Mouse (Mus musculus): Measurements from ENCODE around the gene Gm14214. TPM values are rescaled to one million over a fixed set of nuclear protein-coding genes. Genes with fewer than 3 reads are reported as not detected.

The Gm14214 gene
- total and polyA plus RNA-seq, 3 experiments = not detected

DNA sequence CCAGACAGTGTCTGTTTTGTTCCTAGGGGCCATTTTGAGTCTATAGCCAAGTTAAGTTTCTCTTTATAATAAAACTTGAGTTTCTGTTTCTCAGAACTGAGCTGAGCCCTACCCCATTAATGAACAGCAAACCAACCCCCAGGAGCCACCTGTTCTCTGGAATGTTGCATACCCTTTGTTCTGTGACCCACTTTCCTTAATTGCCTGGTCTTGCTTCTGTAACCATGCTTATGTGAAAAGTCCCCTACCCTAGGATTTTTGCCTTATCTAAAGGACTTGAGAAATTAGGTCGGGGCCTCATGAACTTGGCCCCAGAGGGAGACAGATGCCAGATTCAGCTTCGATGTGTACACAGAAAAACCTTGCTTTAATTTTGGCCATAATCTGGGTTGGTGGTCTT, 37.9 kb downstream of the Gm14214 start:
- Histone ChIP-seq H3K4me3 (ENCODE audit: low read depth, low read length) (no peak overlapping the region), H3K27me3 (ENCODE audit: insufficient read depth, low read length) (peaks cover 35% of the 10 kb centered on the region), H3K36me3 (replicated peaks) (no peaks in the 10 kb centered on the region), H3K9me3 (replicated peaks) (no peaks in the 10 kb centered on the region), H3K4me1 (ENCODE audit: insufficient read depth, low read depth, low read length) (peaks cover 3% of the 10 kb centered on the region; the same call in 1 of the 2 replicates)
- TF ChIP-seq GATA1 (IDR thresholded peaks at IDR 0.05; ENCODE audit: borderline replicate concordance, low read length) = no peak
- no peak for TF ChIP-seq CTCF (IDR thresholded peaks at IDR 0.05; ENCODE audit: low read depth, low read length)
- no peak for TF ChIP-seq POLR2AphosphoS5 (IDR thresholded peaks at IDR 0.05; ENCODE audit: insufficient replicate concordance, low read depth, low read length)
- no peak for TF ChIP-seq TAL1 (conservative IDR thresholded peaks at IDR 0.05; ENCODE audit: low read depth, low read length)
- TF ChIP-seq GATA2 (IDR thresholded peaks at IDR 0.05; ENCODE audit: borderline replicate concordance, low read depth, low read length) = no peak
- ATAC-seq (ENCODE audit: extremely low read depth, insufficient number of reproducible peaks, low FRiP score, poor library complexity, severe bottlenecking) = no peak
- no peak for DNase-seq (ENCODE audit: low spot score)

DNA sequence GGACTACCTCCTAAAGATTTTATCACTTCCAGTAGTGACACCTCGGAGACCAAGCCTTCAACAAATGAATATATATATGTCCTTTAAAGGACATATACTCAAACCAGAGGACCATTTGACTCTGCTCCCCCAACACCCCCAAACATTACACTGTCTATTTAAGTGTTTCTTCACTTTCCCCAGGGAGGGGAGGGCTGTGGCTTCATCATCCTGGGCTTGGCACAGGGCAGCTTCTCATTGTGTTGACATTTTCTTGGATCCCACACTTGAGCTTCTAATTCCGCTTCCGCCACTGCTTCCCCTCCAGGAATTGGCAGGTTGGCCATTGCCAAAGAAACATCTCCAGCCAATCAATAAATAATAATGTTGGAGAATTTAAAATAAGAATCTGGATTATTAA, 39.0 kb downstream of the Gm14214 start:
- no peak for TF ChIP-seq CTCF (IDR thresholded peaks at IDR 0.05; ENCODE audit: low read depth, low read length)
- no peak for TF ChIP-seq GATA1 (IDR thresholded peaks at IDR 0.05; ENCODE audit: borderline replicate concordance, low read length)
- TF ChIP-seq GATA2 (IDR thresholded peaks at IDR 0.05; ENCODE audit: borderline replicate concordance, low read depth, low read length) = no peak
- TF ChIP-seq POLR2AphosphoS5 (IDR thresholded peaks at IDR 0.05; ENCODE audit: insufficient replicate concordance, low read depth, low read length) = no peak
- TF ChIP-seq TAL1 (conservative IDR thresholded peaks at IDR 0.05; ENCODE audit: low read depth, low read length) = no peak
- DNase-seq (ENCODE audit: low spot score) (no peak), ATAC-seq (ENCODE audit: extremely low read depth, insufficient number of reproducible peaks, low FRiP score, poor library complexity, severe bottlenecking) (no peak)
- Histone ChIP-seq H3K4me3 (ENCODE audit: low read depth, low read length) (no peak overlapping the region), H3K27me3 (ENCODE audit: insufficient read depth, low read length) (peaks cover 32% of the 10 kb centered on the region), H3K4me1 (ENCODE audit: insufficient read depth, low read depth, low read length) (peaks cover 3% of the 10 kb centered on the region; the same call in 1 of the 2 replicates), H3K36me3 (replicated peaks) (no peaks in the 10 kb centered on the region), H3K9me3 (replicated peaks) (no peaks in the 10 kb centered on the region)

DNA sequence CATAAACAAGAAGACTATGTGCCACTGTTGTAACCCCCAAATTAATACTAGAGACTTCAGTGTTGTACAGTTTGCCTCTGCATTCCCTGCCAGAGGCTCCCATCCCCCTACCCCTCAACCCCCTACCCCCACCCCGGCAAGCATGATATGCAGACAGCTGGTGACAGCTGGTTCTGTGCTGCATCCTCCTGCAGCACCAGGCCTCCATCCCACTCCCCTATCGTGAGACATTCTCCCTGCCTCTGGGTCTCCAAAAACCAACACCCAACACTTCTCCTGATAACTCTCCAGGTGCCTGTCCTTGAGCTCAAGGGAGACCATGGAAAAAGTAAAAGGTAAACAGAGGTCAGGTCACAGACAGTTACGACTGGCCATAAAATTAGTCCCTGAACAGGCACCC, 40.1 kb downstream of the Gm14214 start:
- no peaks in the 10 kb centered on the region for H3K36me3 ChIP-seq (replicated peaks)
- DNase-seq (ENCODE audit: low spot score) = no peak
- ATAC-seq (ENCODE audit: extremely low read depth, insufficient number of reproducible peaks, low FRiP score, poor library complexity, severe bottlenecking) = no peak
- H3K4me1 ChIP-seq (ENCODE audit: insufficient read depth, low read depth, low read length) = peaks cover 3% of the 10 kb centered on the region; the same call in 1 of the 2 replicates
- peaks cover 28% of the 10 kb centered on the region for H3K27me3 ChIP-seq (ENCODE audit: insufficient read depth, low read length)
- H3K4me3 ChIP-seq (ENCODE audit: low read depth, low read length) = no peak overlapping the region
- H3K9me3 ChIP-seq (replicated peaks) = no peaks in the 10 kb centered on the region
- TF ChIP-seq POLR2AphosphoS5 (IDR thresholded peaks at IDR 0.05; ENCODE audit: insufficient replicate concordance, low read depth, low read length) = no peak

DNA sequence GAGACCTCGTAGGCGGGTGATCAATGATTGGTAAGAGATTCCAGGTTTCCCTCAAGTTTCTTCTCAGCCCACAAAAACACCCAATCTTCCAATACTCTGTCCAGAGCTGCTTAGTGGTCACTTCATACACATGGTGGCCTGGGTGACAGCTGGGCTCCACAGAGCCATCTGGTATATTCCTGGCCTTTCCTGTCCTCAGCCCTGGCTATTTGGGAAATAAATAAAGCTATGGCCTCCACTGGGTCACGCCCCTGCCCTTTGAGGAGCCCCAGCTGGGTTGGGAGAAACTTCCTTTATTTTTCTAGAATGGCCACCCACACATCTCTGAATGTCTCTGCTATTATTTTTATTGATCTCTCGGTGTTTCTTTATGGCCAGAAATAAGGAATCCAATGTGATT, 46.4 kb downstream of the Gm14214 start:
- no peaks in the 10 kb centered on the region for H3K36me3 ChIP-seq (replicated peaks)
- no peak for ATAC-seq (ENCODE audit: extremely low read depth, insufficient number of reproducible peaks, low FRiP score, poor library complexity, severe bottlenecking)
- no peaks in the 10 kb centered on the region for H3K9me3 ChIP-seq (replicated peaks)
- H3K27me3 ChIP-seq (ENCODE audit: insufficient read depth, low read length) = peaks cover 33% of the 10 kb centered on the region
- TF ChIP-seq GATA1 (IDR thresholded peaks at IDR 0.05; ENCODE audit: borderline replicate concordance, low read length) (no peak), POLR2AphosphoS5 (IDR thresholded peaks at IDR 0.05; ENCODE audit: insufficient replicate concordance, low read depth, low read length) (no peak), CTCF (IDR thresholded peaks at IDR 0.05; ENCODE audit: low read depth, low read length) (no peak), GATA2 (IDR thresholded peaks at IDR 0.05; ENCODE audit: borderline replicate concordance, low read depth, low read length) (no peak), TAL1 (conservative IDR thresholded peaks at IDR 0.05; ENCODE audit: low read depth, low read length) (no peak)
- no peak overlapping the region for H3K4me3 ChIP-seq (ENCODE audit: low read depth, low read length)
- DNase-seq (ENCODE audit: low spot score) = no peak
- peaks cover 4% of the 10 kb centered on the region for H3K4me1 ChIP-seq (ENCODE audit: insufficient read depth, low read depth, low read length)

DNA sequence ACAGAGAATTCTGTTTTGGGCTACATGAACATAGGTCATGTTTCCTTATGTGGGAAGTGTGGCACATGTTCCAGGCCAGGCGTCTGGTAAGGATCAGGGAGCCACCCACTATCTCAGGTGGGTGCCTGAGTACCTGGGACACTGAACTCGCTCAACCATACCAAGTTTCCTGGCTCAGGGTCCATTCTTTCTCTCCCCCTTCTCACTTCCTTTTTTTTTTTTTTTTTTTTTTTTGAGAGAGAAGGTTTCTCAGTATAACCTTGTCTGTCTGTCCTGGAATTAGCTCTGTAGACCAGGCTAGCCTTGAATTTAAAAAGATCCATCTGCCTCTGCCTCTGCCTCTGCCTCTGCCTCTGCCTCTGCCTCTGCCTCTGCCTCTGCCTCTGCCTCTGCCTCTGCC, 49.5 kb downstream of the Gm14214 start:
- TF ChIP-seq CTCF (IDR thresholded peaks at IDR 0.05; ENCODE audit: low read depth, low read length) (no peak), POLR2AphosphoS5 (IDR thresholded peaks at IDR 0.05; ENCODE audit: insufficient replicate concordance, low read depth, low read length) (no peak), GATA2 (IDR thresholded peaks at IDR 0.05; ENCODE audit: borderline replicate concordance, low read depth, low read length) (no peak), TAL1 (conservative IDR thresholded peaks at IDR 0.05; ENCODE audit: low read depth, low read length) (no peak), GATA1 (IDR thresholded peaks at IDR 0.05; ENCODE audit: borderline replicate concordance, low read length) (no peak)
- Histone ChIP-seq H3K27me3 (ENCODE audit: insufficient read depth, low read length) (peaks cover 44% of the 10 kb centered on the region), H3K36me3 (replicated peaks) (no peaks in the 10 kb centered on the region), H3K9me3 (replicated peaks) (no peaks in the 10 kb centered on the region), H3K4me3 (ENCODE audit: low read depth, low read length) (no peak overlapping the region), H3K4me1 (ENCODE audit: insufficient read depth, low read depth, low read length) (peaks cover 4% of the 10 kb centered on the region)
- DNase-seq (ENCODE audit: low spot score) (no peak), ATAC-seq (ENCODE audit: extremely low read depth, insufficient number of reproducible peaks, low FRiP score, poor library complexity, severe bottlenecking) (no peak)

Other genes with a start within 250 kb of the Gm14214 start
- gene 1700003F12Rik, start 222.9 kb downstream of the Gm14214 start, total RNA-seq (2014; fragmentation: Nextera tagmentation) = not detected in 2 replicates
- gene 1700003F12Rik, start 222.9 kb downstream of the Gm14214 start, total RNA-seq (2017) = not detected in 2 replicates
- gene 1700003F12Rik, start 222.9 kb downstream of the Gm14214 start, polyA plus RNA-seq (2012) = 0.13 TPM in 1 of 2 replicates, not detected in the other
- gene Actl10, start 218.3 kb downstream of the Gm14214 start, total RNA-seq (2014; fragmentation: Nextera tagmentation) = 0.53 TPM in 1 of 2 replicates, not detected in the other
- gene Actl10, start 218.3 kb downstream of the Gm14214 start, total RNA-seq (2017) = 0.22 and 0.41 TPM in 2 replicates
- not detected in 2 replicates for gene Actl10, start 218.3 kb downstream of the Gm14214 start, polyA plus RNA-seq (2012)
- gene Necab3, start 211.1 kb downstream of the Gm14214 start, total RNA-seq (2014; fragmentation: Nextera tagmentation) = 13.0 and 13.2 TPM in 2 replicates
- 6.8 and 7.6 TPM in 2 replicates for gene Necab3, start 211.1 kb downstream of the Gm14214 start, total RNA-seq (2017)
- gene Necab3, start 211.1 kb downstream of the Gm14214 start, polyA plus RNA-seq (2012) = 9.8 and 11.6 TPM in 2 replicates
- gene E2f1, start 200.1 kb downstream of the Gm14214 start, total RNA-seq (2014; fragmentation: Nextera tagmentation) = 31.9 and 32.5 TPM in 2 replicates
- gene E2f1, start 200.1 kb downstream of the Gm14214 start, total RNA-seq (2017) = 13.9 and 15.6 TPM in 2 replicates
- 93.1 and 94.6 TPM in 2 replicates for gene E2f1, start 200.1 kb downstream of the Gm14214 start, polyA plus RNA-seq (2012)
- 20.7 and 22.6 TPM in 2 replicates for gene Pxmp4, start 166.3 kb downstream of the Gm14214 start, total RNA-seq (2014; fragmentation: Nextera tagmentation)
- 35.7 and 41.5 TPM in 2 replicates for gene Pxmp4, start 166.3 kb downstream of the Gm14214 start, total RNA-seq (2017)
- gene Pxmp4, start 166.3 kb downstream of the Gm14214 start, polyA plus RNA-seq (2012) = 5.4 and 6.2 TPM in 2 replicates
- gene Zfp341, start 156.7 kb downstream of the Gm14214 start, total RNA-seq (2014; fragmentation: Nextera tagmentation) = 5.4 and 7.4 TPM in 2 replicates
- gene Zfp341, start 156.7 kb downstream of the Gm14214 start, total RNA-seq (2017) = 0.93 TPM in 2 replicates
- 10.2 and 11.1 TPM in 2 replicates for gene Zfp341, start 156.7 kb downstream of the Gm14214 start, polyA plus RNA-seq (2012)
- gene 4930519P11Rik, start 156.6 kb downstream of the Gm14214 start, total RNA-seq (2014; fragmentation: Nextera tagmentation) = not detected in 2 replicates
- gene 4930519P11Rik, start 156.6 kb downstream of the Gm14214 start, total RNA-seq (2017) = 0.52 TPM in 1 of 2 replicates, not detected in the other
- gene 4930519P11Rik, start 156.6 kb downstream of the Gm14214 start, polyA plus RNA-seq (2012) = 1.5 and 1.7 TPM in 2 replicates
- gene Chmp4b, start 118.3 kb downstream of the Gm14214 start, total RNA-seq (2014; fragmentation: Nextera tagmentation) = 57.9 and 66.2 TPM in 2 replicates
- gene Chmp4b, start 118.3 kb downstream of the Gm14214 start, total RNA-seq (2017) = 99.8 and 102 TPM in 2 replicates
- gene Chmp4b, start 118.3 kb downstream of the Gm14214 start, polyA plus RNA-seq (2012) = 110 and 144 TPM in 2 replicates
- 117 and 122 TPM in 2 replicates for gene Raly, start 21.1 kb upstream of the Gm14214 start, total RNA-seq (2014; fragmentation: Nextera tagmentation)
- 173 and 196 TPM in 2 replicates for gene Raly, start 21.1 kb upstream of the Gm14214 start, total RNA-seq (2017)
- 597 and 823 TPM in 2 replicates for gene Raly, start 21.1 kb upstream of the Gm14214 start, polyA plus RNA-seq (2012)
- not detected in 2 replicates for gene a, start 21.4 kb upstream of the Gm14214 start, total RNA-seq (2014; fragmentation: Nextera tagmentation)
- gene a, start 21.4 kb upstream of the Gm14214 start, total RNA-seq (2017) = not detected in 2 replicates
- 0.15 and 0.44 TPM in 2 replicates for gene a, start 21.4 kb upstream of the Gm14214 start, polyA plus RNA-seq (2012)
- gene Eif2s2, start 122.9 kb upstream of the Gm14214 start, total RNA-seq (2014; fragmentation: Nextera tagmentation) = 237 and 243 TPM in 2 replicates
- gene Eif2s2, start 122.9 kb upstream of the Gm14214 start, total RNA-seq (2017) = 132 and 155 TPM in 2 replicates
- 12.7 and 21.4 TPM in 2 replicates for gene Eif2s2, start 122.9 kb upstream of the Gm14214 start, polyA plus RNA-seq (2012)
- not detected in 2 replicates for gene Gm14226, start 248.2 kb upstream of the Gm14214 start, total RNA-seq (2014; fragmentation: Nextera tagmentation)
- gene Gm14226, start 248.2 kb upstream of the Gm14214 start, total RNA-seq (2017) = 0.06 and 0.11 TPM in 2 replicates
- gene Gm14226, start 248.2 kb upstream of the Gm14214 start, polyA plus RNA-seq (2012) = not detected in 2 replicates

Measured in G1E (cell line).